Mouse (Mus musculus) E14TG2a.4 (cell line): ENCODE results near the gene Gm7247.

ENCODE experiments used
- CTCF ChIP-seq: conservative IDR thresholded peaks from 2 replicates; pipeline ENCODE4 v1.5.1; 2014; ENCODE audit warnings: low read length
- NANOG ChIP-seq: IDR thresholded peaks from 2 replicates; pipeline ENCODE4 v1.6.1; 2014; ENCODE audit warnings: borderline replicate concordance, low read length, mixed read lengths
- POU5F1 ChIP-seq: IDR thresholded peaks from 2 replicates; pipeline ENCODE4 v1.6.1; 2014; ENCODE audit warnings: low read length, borderline replicate concordance

- TF ChIP-seq CTCF (no peak), POU5F1 (no peak), NANOG (no peak)
Measured at GRCm38 (mm10) chr14:51552490-51552889, 190.9 kb downstream of the Gm7247 start, which contains the start of gene Gm5622.
